Mouse (Mus musculus) macrophage (primary cell): ENCODE data around the gene Ankib1. TPM values are rescaled to one million over a fixed set of nuclear protein-coding genes. Genes with fewer than 3 reads are reported as not detected.
A peak's percentile ranks its signal among the peaks of the same experiment; 100 is the strongest.

Source experiments
- H3K27ac ChIP-seq: fragments of 350-480 bp; formaldehyde crosslinking; 2 replicates; pipeline ENCODE4 v1.9.0; 2021
- H3K36me3 ChIP-seq: fragments of 350-480 bp; formaldehyde crosslinking; 2 replicates; pipeline ENCODE4 v1.9.0; 2021; ENCODE audit errors: inconsistent target
- H3K4me3 ChIP-seq: fragments of 350-480 bp; formaldehyde crosslinking; 2 replicates; pipeline ENCODE4 v1.9.0; 2021; ENCODE audit errors: inconsistent target
- H3K79me2 ChIP-seq: fragments of 350-480 bp; formaldehyde crosslinking; 2 replicates; pipeline ENCODE4 v1.9.0; 2021; ENCODE audit errors: inconsistent target
- WGBS: methylation state at CpG from one replicate; pipeline ENCODE4 v1.1.7; 2026; ENCODE audit warnings: inconsistent platforms; ENCODE audit not compliant: missing documents; 5-methylcytosine and 5-hydroxymethylcytosine counted together
- polyA plus RNA-seq: library from polyadenylated mRNA; stranded (reverse); fragments of 250-400 nt; gene quantifications from 3 replicates; pipeline ENCODE4 v1.2.4, GENCODE M21; 2018; ENCODE audit warnings: inconsistent platforms

The Ankib1 gene
- polyA plus RNA-seq, 1 experiment from 2014 or later: 17.7 TPM

GRCm38 (mm10) chr5:3646991-3647707 lies 155.6 kb downstream of the Ankib1 start:
- H3K36me3 ChIP-seq: no peaks in the 10 kb centered on the region
- peak overlapping the region; percentile 56 for H3K4me3 ChIP-seq
- peaks cover 38% of the 10 kb centered on the region for H3K79me2 ChIP-seq
- WGBS: under 1% methylated on average over 44 of the region's 60 CpGs
- H3K27ac ChIP-seq: peak overlapping the region; percentile 33; the same call in 1 of the 2 replicates

GRCm38 (mm10) chr5:3646539-3646938 lies 156.2 kb downstream of the Ankib1 start:
- Histone ChIP-seq H3K36me3 (peaks cover 4% of the 10 kb centered on the region; the same call in 1 of the 2 replicates), H3K79me2 (peaks cover 38% of the 10 kb centered on the region), H3K27ac (peak overlapping the region; percentile 33; the same call in 1 of the 2 replicates), H3K4me3 (peak overlapping the region; percentile 56)
- WGBS: 17% methylated on average over 6 of the region's 6 CpGs

- Histone ChIP-seq H3K4me3 (no peak overlapping the region), H3K36me3 (peaks cover 14% of the 10 kb centered on the region), H3K79me2 (peaks cover 38% of the 10 kb centered on the region), H3K27ac (no peak overlapping the region)
- 99% methylated on average over 6 of the region's 6 CpGs for WGBS
Measured at GRCm38 (mm10) chr5:3645326-3645725, 157.4 kb downstream of the Ankib1 start.

- H3K4me3 ChIP-seq: no peak overlapping the region
- peaks cover 38% of the 10 kb centered on the region for H3K79me2 ChIP-seq
- 93% methylated on average over 6 of the region's 6 CpGs for WGBS
- peaks cover 16% of the 10 kb centered on the region for H3K36me3 ChIP-seq
- no peak overlapping the region for H3K27ac ChIP-seq
Measured at GRCm38 (mm10) chr5:3644621-3645020, 158.1 kb downstream of the Ankib1 start.

Other genes with a start within 250 kb of the Ankib1 start
- gene 1700109H08Rik, start 231.4 kb downstream of the Ankib1 start, polyA plus RNA-seq: 0.38 to 0.91 TPM (median 0.49 TPM) in 3 replicates
- 7.6 to 13.0 TPM (median 8.2 TPM) in 3 replicates for gene Pex1, start 206.9 kb downstream of the Ankib1 start, polyA plus RNA-seq
- gene Rbm48, start 206.3 kb downstream of the Ankib1 start, polyA plus RNA-seq: 4.5 to 7.5 TPM (median 5.3 TPM) in 3 replicates
- gene Tmbim7, start 151.7 kb downstream of the Ankib1 start, polyA plus RNA-seq: not detected in 3 replicates
- 60.5 to 147 TPM (median 87.0 TPM) in 3 replicates for gene Gatad1, start 145.7 kb downstream of the Ankib1 start, polyA plus RNA-seq
- 11.6 to 22.2 TPM (median 16.3 TPM) in 3 replicates for gene Krit1, start 259 bp upstream of the Ankib1 start, polyA plus RNA-seq
- not detected in 3 replicates for gene Lrrd1, start 42.2 kb upstream of the Ankib1 start, polyA plus RNA-seq
- 3.6 to 6.6 TPM (median 5.8 TPM) in 3 replicates for gene Mterf1a, start 91.0 kb upstream of the Ankib1 start, polyA plus RNA-seq
- 12.9 to 22.6 TPM (median 14.1 TPM) in 3 replicates for gene Akap9, start 125.1 kb upstream of the Ankib1 start, polyA plus RNA-seq